Mouse (Mus musculus) T-helper 1 cell (primary cell): Measurements from ENCODE around the gene Itgb2.

Source experiments
- in situ Hi-C: fragments of 300-600 bp; cut with MboI, MseI; formaldehyde crosslinking; loops from one replicate; pipeline ENCODE4 v1.15.1; 2025; ENCODE audit warnings: high pct_unique_total_duplicates

The Itgb2 gene

DNA sequence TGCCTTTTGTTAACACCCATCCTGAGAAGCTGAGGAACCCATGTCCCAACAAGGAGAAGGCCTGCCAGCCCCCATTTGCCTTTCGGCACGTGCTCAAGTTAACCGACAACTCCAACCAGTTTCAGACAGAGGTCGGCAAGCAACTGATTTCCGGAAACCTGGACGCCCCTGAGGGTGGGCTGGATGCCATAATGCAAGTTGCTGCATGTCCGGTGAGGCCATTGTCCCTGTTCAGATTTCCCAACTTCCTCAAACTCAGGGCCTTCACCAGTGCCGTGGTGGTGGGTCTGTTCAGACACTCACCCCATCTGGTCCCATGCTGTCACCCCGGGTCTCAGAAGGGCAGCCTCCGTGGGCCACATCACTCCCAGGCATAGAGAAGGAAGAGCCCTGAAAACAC lies 18.5 kb downstream of the Itgb2 start:
- in situ Hi-C loops = no loop called here

- in situ Hi-C loops = no loop called here
Observed at GRCm38 (mm10) chr10:77550874-77551273, 20.8 kb downstream of the Itgb2 start.

DNA sequence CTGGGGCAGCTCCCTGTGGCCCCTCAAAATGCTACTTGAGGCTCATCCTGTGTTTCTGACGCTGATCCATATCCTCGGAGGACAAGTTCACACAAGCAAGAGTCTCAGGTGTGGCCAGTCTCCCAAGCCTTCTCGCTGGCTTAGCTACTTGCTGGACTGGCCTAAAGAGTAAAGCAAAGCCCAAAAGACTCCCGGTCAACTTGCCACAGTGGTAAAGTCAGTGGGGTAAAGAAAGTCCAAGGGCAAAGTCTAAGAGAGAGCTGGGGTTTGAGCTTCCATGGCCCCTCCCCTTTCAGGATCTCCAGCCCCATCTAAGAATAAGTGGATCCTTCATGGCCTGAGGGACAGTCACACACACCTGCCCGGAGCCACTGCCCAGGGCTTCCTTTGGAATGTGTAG lies 22.1 kb downstream of the Itgb2 start:
- in situ Hi-C loops = no loop called here

GRCm38 (mm10) chr10:77553285-77553684 lies 23.2 kb downstream of the Itgb2 start:
- in situ Hi-C loops = no loop called here

GRCm38 (mm10) chr10:77554918-77555317 lies 24.9 kb downstream of the Itgb2 start:
- in situ Hi-C loops = no loop called here

GRCm38 (mm10) chr10:77556631-77557030 lies 26.6 kb downstream of the Itgb2 start:
- in situ Hi-C loops = no loop called here

DNA sequence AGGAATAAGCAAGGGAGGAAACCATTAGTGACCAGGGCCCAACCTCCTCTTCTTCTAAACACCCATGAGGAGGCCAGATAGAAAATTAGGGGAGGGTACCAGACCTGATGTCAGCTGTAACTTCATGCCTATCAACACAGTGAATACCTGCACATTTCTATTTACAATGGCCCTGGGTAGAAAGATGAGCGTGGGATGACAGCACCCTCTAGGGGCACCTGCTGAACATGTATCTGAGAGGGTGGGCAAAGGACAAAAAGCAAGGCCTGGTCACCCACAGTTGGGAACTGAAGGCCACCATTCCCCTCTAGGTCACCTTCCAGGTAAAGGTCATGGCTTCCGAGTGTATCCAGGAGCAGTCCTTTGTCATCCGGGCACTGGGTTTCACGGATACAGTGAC lies 27.6 kb downstream of the Itgb2 start:
- in situ Hi-C loops = no loop called here

- in situ Hi-C loops = loop anchor here (10.0 kb wide), 1 partner anchor 45 kb away; the partner anchor contains the start of gene Fam207a
Observed at GRCm38 (mm10) chr10:77560090-77560489, 30.0 kb downstream of the Itgb2 start.

GRCm38 (mm10) chr10:77560830-77561229 lies 30.8 kb downstream of the Itgb2 start:
- in situ Hi-C loops = loop anchor here (10.0 kb wide), 1 partner anchor 46 kb away; the partner anchor contains the start of gene Fam207a

- in situ Hi-C loops = loop anchor here (10.0 kb wide), 1 partner anchor 47 kb away; the partner anchor contains the start of gene Fam207a
Observed at GRCm38 (mm10) chr10:77561508-77561907, 31.5 kb downstream of the Itgb2 start.

- in situ Hi-C loops = loop anchor here (10.0 kb wide), 1 partner anchor 50 kb away; the partner anchor contains the start of gene Fam207a
Observed at GRCm38 (mm10) chr10:77565005-77565404, 35.0 kb downstream of the Itgb2 start.

GRCm38 (mm10) chr10:77566651-77567050 lies 36.6 kb downstream of the Itgb2 start:
- in situ Hi-C loops = loop anchor here (10.0 kb wide), 1 partner anchor 52 kb away; the partner anchor contains the start of gene Fam207a

DNA sequence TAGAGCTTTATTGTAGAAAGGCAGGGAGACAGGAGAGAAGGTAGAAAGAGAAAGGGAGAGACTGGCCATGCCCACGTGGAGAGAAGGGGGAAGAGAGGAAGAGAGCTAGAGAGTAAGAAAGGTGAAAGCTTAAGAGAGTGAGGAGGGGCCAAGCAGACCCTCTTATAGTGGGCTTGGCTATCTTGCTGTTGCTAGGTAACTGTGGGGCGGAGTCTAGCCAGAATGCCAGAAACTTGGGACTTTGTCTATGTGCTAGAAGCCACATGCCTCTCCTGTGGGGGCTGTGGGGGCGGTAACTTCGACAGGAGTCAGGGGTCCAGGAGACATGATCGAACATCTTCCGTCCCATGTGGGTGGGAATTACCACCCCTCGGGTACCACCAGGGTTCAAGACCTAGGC lies 39.4 kb downstream of the Itgb2 start:
- in situ Hi-C loops = loop anchor here (10.0 kb wide), 1 partner anchor 55 kb away; the partner anchor contains the start of gene Fam207a

DNA sequence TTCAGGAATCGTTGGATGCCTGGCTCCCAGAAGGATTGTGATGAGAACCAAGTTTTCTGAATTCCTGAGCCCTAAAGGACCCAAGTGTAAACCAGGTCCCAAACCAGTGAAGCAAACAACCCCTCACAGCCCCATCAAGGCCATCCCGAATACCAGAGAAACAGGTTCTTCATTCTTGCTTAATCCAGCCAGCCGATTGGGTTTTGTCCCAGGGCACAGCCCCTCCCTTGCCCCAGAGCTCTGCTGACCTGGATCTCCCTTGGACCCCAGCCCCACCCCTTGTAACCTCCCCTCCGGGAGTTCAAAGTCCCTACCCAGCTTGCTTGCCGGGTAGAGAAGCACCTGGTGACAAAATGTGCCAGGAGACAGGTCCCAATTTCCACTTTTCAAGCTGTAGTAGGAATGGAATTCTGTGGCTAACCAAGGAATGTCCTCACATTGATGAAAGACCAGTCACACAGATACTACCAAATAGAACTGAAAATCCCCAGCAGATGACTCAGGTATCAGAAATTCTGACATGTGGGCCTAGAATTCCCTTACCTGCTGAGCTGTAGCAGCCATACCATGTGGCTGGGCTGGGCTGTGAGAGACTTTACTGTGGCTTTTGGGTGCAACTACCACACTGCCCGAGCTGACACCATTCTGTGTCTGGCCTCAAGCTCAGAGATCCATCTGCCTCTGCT lies 40.1 kb downstream of the Itgb2 start:
- in situ Hi-C loops = loop anchor here (10.0 kb wide), 1 partner anchor 55 kb away; the partner anchor contains the start of gene Fam207a

DNA sequence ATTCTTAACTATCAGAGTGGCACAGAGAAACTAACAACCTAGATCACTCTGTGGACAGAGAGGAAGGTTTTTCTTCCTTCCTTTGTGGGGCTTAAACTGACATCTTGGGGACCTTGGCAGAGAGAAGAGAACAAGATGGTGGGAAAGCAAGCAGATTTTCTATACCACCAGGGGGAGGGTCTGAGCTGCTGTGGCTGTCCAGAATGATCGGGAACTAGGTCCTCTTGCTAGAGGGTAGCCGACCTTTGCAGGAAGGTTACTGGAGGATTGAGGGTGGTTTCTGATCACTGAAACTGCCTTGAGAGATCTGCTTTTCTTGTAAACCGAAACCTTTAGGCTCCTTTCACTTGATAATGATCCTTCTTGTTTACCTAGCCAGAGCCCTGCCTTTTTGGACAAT lies 42.2 kb downstream of the Itgb2 start:
- in situ Hi-C loops = no loop called here

DNA sequence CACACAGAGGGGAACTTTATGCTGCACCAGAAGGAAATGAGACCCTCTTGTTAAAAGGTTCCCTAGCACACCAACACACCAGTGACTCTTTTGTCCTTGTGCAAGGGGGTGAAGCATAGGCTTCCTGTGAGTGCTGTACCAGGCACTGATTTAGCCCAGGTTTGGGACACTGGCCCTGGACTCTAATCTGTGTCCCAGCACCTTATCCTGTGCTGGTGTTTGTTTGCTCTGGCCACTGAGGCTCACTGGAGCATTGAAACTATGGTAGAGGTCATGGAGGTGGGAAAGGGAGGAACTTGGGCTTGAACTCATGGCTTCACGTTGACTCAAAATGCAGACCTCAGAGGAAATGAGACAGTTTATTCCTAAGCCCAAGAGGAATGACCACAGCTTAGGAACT lies 43.1 kb downstream of the Itgb2 start:
- in situ Hi-C loops = no loop called here

DNA sequence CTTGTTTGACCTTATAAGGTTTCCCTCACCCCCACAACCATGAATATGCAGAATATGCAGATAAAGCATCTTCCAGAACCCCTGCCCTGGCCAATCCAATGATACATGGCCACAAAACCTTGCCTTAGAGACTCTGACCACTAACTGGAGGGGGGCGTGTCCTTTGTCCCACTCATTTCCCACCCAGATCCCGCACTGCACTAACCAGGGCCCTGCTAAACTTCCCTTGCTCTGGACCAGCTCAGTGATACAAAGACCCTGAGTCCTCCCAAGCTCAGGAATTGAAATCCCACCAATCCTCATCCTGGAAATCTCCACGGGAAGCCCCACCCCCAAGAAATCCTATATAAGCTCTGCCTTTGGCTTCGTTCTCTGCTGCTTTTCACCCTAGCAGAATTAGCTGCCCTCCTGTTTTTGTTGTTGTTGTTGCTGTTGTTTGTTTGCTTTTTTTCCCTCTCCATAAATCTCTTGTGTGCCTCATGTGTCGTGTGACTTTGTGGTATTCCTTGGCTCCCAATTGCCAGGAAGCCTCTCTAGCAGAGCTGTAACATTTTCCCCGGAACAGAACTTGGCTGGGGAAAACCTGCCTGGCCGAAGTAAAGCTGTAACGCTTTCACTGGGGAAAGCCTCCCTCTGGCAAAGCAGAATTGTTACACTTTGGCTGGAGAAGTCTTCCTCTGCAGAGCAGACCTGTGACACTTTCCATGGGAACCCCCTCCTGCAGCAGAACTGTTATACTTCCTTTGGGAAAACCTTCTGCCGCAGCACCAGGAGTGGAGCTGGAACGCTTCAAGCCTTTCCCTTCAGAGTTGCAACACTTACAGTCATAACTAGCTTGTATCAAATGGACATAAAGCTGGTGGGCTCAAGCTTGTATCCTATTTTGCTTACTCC lies 50.2 kb downstream of the Itgb2 start:
- in situ Hi-C loops = no loop called here

DNA sequence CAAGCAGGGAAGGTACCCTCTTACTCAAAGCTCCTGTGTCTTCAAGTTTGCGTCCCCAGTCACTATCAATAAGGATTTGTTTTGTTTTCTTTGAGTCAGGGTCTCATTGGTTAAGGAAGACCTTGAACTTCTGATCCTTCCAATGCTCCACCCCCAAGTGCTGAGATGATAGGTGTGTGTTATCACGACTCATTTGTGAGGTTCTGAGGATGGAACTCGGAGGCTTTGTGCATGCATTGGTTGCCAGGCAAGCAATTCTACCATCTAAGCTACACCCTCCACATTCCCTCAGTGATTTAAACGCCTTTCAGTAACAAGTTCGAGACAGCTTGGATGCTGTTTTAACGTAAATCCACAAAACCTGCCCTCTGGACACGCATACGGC lies 51.0 kb downstream of the Itgb2 start:
- in situ Hi-C loops = no loop called here

DNA sequence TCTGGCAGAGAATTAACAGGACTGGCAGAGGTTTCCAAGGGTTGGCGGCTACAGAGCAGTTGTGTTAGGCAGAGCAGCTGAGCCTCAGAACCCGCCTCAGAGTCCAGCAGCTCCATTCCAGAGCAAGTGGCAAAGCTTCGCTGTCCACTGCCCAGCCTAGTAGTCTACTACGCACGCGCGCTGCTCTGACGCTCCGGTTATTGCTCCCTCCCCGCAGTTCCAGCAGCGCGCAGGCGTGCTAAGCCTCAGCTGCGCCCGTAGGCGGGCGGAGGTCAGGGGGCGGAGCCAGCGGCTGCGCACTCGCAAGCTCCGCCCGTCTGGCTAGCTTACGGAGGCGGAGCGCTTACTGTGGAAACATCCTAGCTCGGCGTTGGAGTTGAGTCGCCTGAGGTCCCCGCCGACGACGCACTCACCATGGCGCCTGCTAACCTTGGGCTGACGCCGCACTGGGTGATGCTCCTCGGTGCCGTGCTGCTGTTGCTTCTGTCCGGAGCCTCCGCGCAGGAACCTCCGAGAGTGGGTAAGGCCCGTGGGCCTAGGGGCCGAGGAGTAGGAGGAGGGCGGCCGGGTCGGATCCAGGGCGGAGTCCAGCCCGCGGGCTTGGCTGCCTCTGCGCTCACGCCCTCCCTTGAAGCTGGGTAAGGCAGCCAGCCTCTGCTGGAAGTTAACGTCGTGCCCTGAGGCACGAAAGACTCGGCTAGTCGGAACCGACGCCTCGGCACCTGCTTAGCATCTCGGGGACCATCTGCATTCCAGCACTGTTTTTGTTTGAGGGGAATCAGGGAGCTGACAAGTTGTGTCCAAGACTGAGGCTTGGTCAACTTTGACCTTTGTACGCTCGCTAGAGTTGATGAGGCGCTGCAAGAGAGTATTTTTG lies 51.6 kb downstream of the Itgb2 start, which contains the start of gene Pttg1ip:
Pttg1ip (plus strand) TSS at position 313 of the 877 bp plus-strand sequence.
- in situ Hi-C loops = no loop called here

GRCm38 (mm10) chr10:77582285-77582618 lies 52.2 kb downstream of the Itgb2 start:
- in situ Hi-C loops = no loop called here

DNA sequence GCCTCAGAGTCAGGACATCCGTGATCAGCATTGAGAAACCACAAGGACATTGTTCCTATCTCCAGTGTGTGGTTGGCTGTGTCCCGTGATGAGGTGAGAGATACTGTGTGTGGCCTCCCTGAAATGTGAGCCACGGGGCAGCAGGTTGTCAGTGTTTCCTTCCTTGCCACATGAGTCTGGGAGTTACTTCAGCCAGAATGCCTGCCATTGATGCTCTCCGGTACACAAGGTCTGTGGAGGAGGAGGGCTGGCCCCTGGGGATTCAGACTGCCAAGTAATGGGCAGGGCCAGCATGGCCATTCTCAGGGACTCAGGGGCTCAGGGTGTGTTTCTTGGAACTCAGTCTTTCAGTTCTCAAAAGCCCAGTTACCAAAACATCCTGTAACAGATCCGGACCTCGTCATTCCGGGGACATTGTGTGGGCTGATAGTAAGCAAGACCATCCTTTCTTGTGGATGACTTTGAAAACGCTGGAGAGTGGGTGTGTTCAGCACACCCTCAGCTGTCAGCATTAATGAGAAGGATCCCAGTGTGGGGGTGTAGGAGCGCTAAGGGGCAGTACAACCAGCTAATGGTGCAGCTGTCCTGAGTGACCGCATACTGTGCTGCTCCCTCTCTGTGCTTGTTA lies 53.9 kb downstream of the Itgb2 start:
- in situ Hi-C loops = no loop called here
